Mouse (Mus musculus): ENCODE measurements around the gene Nrip1. TPM values are rescaled to one million over a fixed set of nuclear protein-coding genes. Genes with fewer than 3 reads are reported as not detected.

The Nrip1 gene
- polyA plus RNA-seq, 1 experiment, result not detected

GRCm38 (mm10) chr16:76239353-76239752 is 134.3 kb downstream of the Nrip1 start:
- no peak for TF ChIP-seq POLR2A (IDR thresholded peaks at IDR 0.05; ENCODE audit: insufficient read depth, low read depth, low read length)
- TF ChIP-seq CTCF (IDR thresholded peaks at IDR 0.05; ENCODE audit: insufficient read depth, low read depth, low read length), result no peak
- no peaks in the 10 kb centered on the region for H3K4me1 ChIP-seq (ENCODE audit: control insufficient read depth, insufficient read depth, low read length)
- H3K27ac ChIP-seq (ENCODE audit: insufficient read depth, low read depth, low read length), result no peak overlapping the region
- 86% methylated on average over 8 of the region's 8 CpGs for WGBS
- H3K4me3 ChIP-seq (ENCODE audit: insufficient read depth, low read depth, low read length), result no peak overlapping the region

GRCm38 (mm10) chr16:76238784-76239183 is 134.8 kb downstream of the Nrip1 start:
- 95% methylated on average over 4 of the region's 4 CpGs for WGBS
- no peak overlapping the region for H3K4me3 ChIP-seq (ENCODE audit: insufficient read depth, low read depth, low read length)
- H3K27ac ChIP-seq (ENCODE audit: insufficient read depth, low read depth, low read length), result no peak overlapping the region
- H3K4me1 ChIP-seq (ENCODE audit: control insufficient read depth, insufficient read depth, low read length), result no peaks in the 10 kb centered on the region
- TF ChIP-seq POLR2A (IDR thresholded peaks at IDR 0.05; ENCODE audit: insufficient read depth, low read depth, low read length) (no peak), CTCF (IDR thresholded peaks at IDR 0.05; ENCODE audit: insufficient read depth, low read depth, low read length) (no peak)
